Mouse (Mus musculus): ENCODE data around the gene Tgfbrap1. TPM values are rescaled to one million over a fixed set of nuclear protein-coding genes. Genes with fewer than 3 reads are reported as not detected.

Tgfbrap1 gene
- polyA plus RNA-seq, 1 experiment from 2014 or later = 9.5 TPM

DNA sequence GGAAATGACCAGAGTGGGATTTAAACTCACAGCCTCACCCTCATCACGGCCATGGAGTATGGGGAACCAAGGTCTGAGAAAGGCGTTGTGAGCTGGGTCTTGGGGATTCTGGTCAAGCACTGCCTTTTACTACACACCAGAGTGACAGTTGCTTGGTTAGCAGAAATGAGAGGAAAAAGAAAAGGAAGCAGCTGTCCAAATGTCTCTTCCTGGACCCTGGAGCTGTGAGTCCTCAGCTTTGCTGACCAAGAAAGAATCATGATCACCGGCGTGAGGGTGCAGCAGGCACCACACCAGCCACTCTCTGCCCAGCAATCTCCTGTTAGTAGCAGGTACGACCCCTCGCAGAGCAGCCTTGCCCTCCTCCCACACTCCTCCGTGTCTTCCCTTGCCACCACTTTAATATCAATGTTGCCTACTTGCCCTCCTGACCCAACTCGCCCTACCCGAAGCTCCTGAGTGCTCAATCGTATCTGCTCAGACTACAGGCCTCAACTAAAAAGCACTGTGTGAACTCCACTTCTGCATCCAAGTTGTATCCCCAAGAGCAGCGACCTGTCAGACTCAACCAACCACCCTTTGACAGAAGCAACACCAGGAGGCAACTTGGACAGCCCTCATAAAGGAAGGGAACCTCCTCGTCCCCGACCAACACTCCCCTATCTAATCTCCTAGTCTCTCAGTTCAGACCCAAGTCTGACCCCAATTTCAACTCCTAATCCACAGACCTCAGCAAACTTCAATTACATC is 7.0 kb downstream of the Tgfbrap1 start:
- no peak overlapping the region; the same call in 1 of the 2 replicates for H3K27ac ChIP-seq (ENCODE audit: low read length)

DNA sequence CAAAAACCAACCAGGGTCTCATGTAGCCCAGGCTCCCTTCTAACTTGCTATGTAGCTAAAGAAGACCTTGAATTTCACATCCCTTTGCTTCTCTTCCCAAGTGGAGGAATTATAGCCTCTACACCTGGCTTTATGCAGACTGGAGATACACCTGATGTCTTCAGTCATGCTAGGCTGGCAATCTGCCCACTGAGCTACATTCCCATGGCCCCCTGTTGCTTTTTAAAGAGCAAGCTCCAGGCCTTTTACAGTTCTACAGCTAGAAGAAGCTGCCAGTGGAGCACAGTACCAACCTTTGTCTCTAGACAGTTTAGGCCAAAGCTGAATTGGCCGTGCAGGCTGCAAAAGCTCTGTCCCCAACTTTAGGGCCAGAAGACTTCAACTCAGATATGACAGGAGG is 8.0 kb downstream of the Tgfbrap1 start:
- no peaks in the 10 kb centered on the region for H3K36me3 ChIP-seq (ENCODE audit: control insufficient read depth, insufficient read depth, low read length)
- WGBS = 81% methylated on average over 1 of the region's 1 CpGs
- no peak for ATAC-seq (ENCODE audit: insufficient read depth, low FRiP score)

More for the DNA sequence above, 7.0 kb downstream of the Tgfbrap1 start:
- 0 out of 2 replicates have a peak, but pooled peaks have one; percentile 9 for ATAC-seq (ENCODE audit: insufficient read depth, low FRiP score)
- no peaks in the 10 kb centered on the region for H3K36me3 ChIP-seq (ENCODE audit: control insufficient read depth, insufficient read depth, low read length)
- WGBS = 40% methylated on average over 13 of the region's 13 CpGs
- H3K4me3 ChIP-seq (replicated peaks; ENCODE audit: low read length) = peak overlapping the region; percentile 81
- no peaks in the 10 kb centered on the region for H3K27me3 ChIP-seq (ENCODE audit: control insufficient read depth, insufficient read depth, low read length)
- peak overlapping the region; percentile 89 for H3K4me2 ChIP-seq (ENCODE audit: low read depth, low read length)
- peaks cover 13% of the 10 kb centered on the region for H3K4me1 ChIP-seq (ENCODE audit: control insufficient read depth, insufficient read depth, low read length)
- H3K9ac ChIP-seq (ENCODE audit: low read length) = peak overlapping the region; percentile 90
- H3K9me3 ChIP-seq (replicated peaks; ENCODE audit: control insufficient read depth, low read length) = no peaks in the 10 kb centered on the region

GRCm38 (mm10) chr1:43082946-43083345 is 15.5 kb downstream of the Tgfbrap1 start:
- no peaks in the 10 kb centered on the region for H3K27me3 ChIP-seq (ENCODE audit: control insufficient read depth, insufficient read depth, low read length)
- WGBS = 75% methylated on average over 5 of the region's 5 CpGs
- ATAC-seq (ENCODE audit: insufficient read depth, low FRiP score) = no peak
- no peaks in the 10 kb centered on the region for H3K9me3 ChIP-seq (replicated peaks; ENCODE audit: control insufficient read depth, low read length)
- no peak overlapping the region for H3K27ac ChIP-seq (ENCODE audit: low read length)
- H3K4me3 ChIP-seq (replicated peaks; ENCODE audit: low read length) = no peak overlapping the region
- no peak overlapping the region for H3K9ac ChIP-seq (ENCODE audit: low read length)
- no peak overlapping the region for H3K4me2 ChIP-seq (ENCODE audit: low read depth, low read length)
- no peaks in the 10 kb centered on the region for H3K4me1 ChIP-seq (ENCODE audit: control insufficient read depth, insufficient read depth, low read length)
- H3K36me3 ChIP-seq (ENCODE audit: control insufficient read depth, insufficient read depth, low read length) = no peaks in the 10 kb centered on the region

More for the DNA sequence above, 8.0 kb downstream of the Tgfbrap1 start:
- Histone ChIP-seq H3K27ac (ENCODE audit: low read length) (no peak overlapping the region), H3K9ac (ENCODE audit: low read length) (no peak overlapping the region), H3K4me3 (replicated peaks; ENCODE audit: low read length) (no peak overlapping the region), H3K9me3 (replicated peaks; ENCODE audit: control insufficient read depth, low read length) (no peaks in the 10 kb centered on the region), H3K27me3 (ENCODE audit: control insufficient read depth, insufficient read depth, low read length) (no peaks in the 10 kb centered on the region), H3K4me2 (ENCODE audit: low read depth, low read length) (no peak overlapping the region), H3K4me1 (ENCODE audit: control insufficient read depth, insufficient read depth, low read length) (peaks cover 13% of the 10 kb centered on the region)

DNA sequence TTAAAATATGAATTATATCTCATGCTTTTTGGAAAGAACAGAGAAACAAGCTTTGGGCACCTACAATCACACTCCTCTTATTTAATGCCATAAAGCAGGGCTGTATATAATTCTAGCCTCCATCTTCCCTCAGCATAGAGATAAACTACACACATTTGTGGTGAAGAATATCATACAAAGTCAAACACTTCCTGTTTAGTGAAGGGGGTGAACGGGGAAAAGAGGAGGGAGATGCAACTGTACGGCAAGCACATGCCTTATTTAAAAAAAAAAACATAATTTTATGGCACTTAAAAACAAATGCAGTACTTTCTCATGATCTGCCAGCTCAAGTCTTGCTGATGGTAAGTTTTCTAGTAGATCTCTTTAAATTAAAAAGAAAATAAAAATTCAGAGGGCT is 20.3 kb downstream of the Tgfbrap1 start:
- H3K4me1 ChIP-seq (ENCODE audit: control insufficient read depth, insufficient read depth, low read length) = no peaks in the 10 kb centered on the region
- no peak overlapping the region for H3K9ac ChIP-seq (ENCODE audit: low read length)
- no peak overlapping the region for H3K4me3 ChIP-seq (replicated peaks; ENCODE audit: low read length)
- H3K27ac ChIP-seq (ENCODE audit: low read length) = no peak overlapping the region
- no peaks in the 10 kb centered on the region for H3K27me3 ChIP-seq (ENCODE audit: control insufficient read depth, insufficient read depth, low read length)
- 0 out of 2 replicates have a peak, but pooled peaks cover 9% of the 10 kb centered on the region for H3K36me3 ChIP-seq (ENCODE audit: control insufficient read depth, insufficient read depth, low read length)
- 72% methylated on average over 2 of the region's 2 CpGs for WGBS
- no peak overlapping the region for H3K4me2 ChIP-seq (ENCODE audit: low read depth, low read length)
- H3K9me3 ChIP-seq (replicated peaks; ENCODE audit: control insufficient read depth, low read length) = no peaks in the 10 kb centered on the region
- ATAC-seq (ENCODE audit: insufficient read depth, low FRiP score) = no peak

DNA sequence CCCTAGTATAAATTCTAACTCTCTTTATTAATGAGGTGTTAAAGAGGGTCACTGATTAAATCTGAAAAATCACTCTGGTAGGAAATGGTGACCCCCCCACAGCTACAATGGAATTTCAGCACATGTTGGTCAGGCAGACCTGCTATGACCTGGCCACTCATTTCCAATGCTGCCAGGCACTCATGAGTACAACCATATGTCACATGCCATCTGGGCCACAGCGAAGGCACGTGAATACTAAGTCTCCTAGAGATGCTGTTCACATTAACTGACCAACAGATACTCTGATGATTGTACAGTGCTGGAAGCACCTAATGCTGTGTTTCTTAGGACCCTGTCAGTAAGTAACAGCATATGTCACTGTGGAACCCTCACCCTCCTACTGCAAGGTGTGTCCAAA is 23.6 kb downstream of the Tgfbrap1 start:
- no peak for ATAC-seq (ENCODE audit: insufficient read depth, low FRiP score)
- Histone ChIP-seq H3K4me2 (ENCODE audit: low read depth, low read length) (no peak overlapping the region), H3K36me3 (ENCODE audit: control insufficient read depth, insufficient read depth, low read length) (0 out of 2 replicates have a peak, but pooled peaks cover 9% of the 10 kb centered on the region), H3K9me3 (replicated peaks; ENCODE audit: control insufficient read depth, low read length) (no peaks in the 10 kb centered on the region), H3K9ac (ENCODE audit: low read length) (no peak overlapping the region), H3K27ac (ENCODE audit: low read length) (no peak overlapping the region), H3K27me3 (ENCODE audit: control insufficient read depth, insufficient read depth, low read length) (no peaks in the 10 kb centered on the region), H3K4me1 (ENCODE audit: control insufficient read depth, insufficient read depth, low read length) (no peaks in the 10 kb centered on the region), H3K4me3 (replicated peaks; ENCODE audit: low read length) (no peak overlapping the region)
- 95% methylated on average over 2 of the region's 2 CpGs for WGBS

DNA sequence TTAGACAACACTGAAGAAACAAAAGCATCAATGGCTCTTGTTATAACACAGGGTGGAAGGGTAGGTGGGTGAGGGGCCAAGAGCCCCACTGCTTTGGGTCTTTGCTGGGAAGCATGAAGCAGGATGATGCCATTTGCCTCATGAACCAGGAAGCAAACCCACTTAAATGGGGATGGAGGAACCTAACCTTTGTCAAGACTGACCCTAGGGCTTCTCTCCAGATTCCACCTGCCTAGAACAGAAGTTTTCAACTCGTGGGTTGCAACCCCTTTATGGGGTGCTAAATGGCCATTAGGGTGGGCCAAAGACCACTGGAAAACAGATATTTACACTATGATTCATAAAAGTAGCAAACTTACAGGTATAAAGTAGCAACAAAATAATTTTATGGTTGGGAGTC is 25.9 kb downstream of the Tgfbrap1 start:
- no peak overlapping the region for H3K9ac ChIP-seq (ENCODE audit: low read length)
- no peak overlapping the region for H3K4me2 ChIP-seq (ENCODE audit: low read depth, low read length)
- no peaks in the 10 kb centered on the region for H3K27me3 ChIP-seq (ENCODE audit: control insufficient read depth, insufficient read depth, low read length)
- ATAC-seq (ENCODE audit: insufficient read depth, low FRiP score) = no peak
- H3K36me3 ChIP-seq (ENCODE audit: control insufficient read depth, insufficient read depth, low read length) = 0 out of 2 replicates have a peak, but pooled peaks cover 9% of the 10 kb centered on the region
- H3K4me3 ChIP-seq (replicated peaks; ENCODE audit: low read length) = no peak overlapping the region
- H3K4me1 ChIP-seq (ENCODE audit: control insufficient read depth, insufficient read depth, low read length) = no peaks in the 10 kb centered on the region
- WGBS = 76% methylated on average over 1 of the region's 1 CpGs
- H3K27ac ChIP-seq (ENCODE audit: low read length) = no peak overlapping the region
- no peaks in the 10 kb centered on the region for H3K9me3 ChIP-seq (replicated peaks; ENCODE audit: control insufficient read depth, low read length)

DNA sequence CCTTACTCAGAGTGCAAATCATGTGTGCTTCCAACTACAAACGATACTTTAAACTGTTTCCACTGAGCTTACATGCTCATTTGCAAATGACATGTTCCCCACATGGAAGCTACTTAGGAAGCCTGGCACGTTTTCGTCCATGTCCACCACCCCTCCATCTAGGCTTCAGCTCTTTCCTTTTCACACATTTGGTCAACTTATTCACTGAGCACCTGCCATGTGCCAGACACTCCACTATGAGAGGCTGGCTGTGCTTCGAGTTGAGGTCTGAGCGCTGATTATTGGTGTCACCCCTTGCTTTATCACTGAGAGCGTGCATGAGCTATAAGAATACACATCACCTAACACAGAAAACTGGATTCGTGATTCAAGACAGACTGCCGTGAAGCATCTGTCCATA is 26.4 kb downstream of the Tgfbrap1 start:
- no peak overlapping the region for H3K27ac ChIP-seq (ENCODE audit: low read length)
- H3K27me3 ChIP-seq (ENCODE audit: control insufficient read depth, insufficient read depth, low read length) = no peaks in the 10 kb centered on the region
- H3K4me2 ChIP-seq (ENCODE audit: low read depth, low read length) = no peak overlapping the region
- H3K9me3 ChIP-seq (replicated peaks; ENCODE audit: control insufficient read depth, low read length) = no peaks in the 10 kb centered on the region
- 93% methylated on average over 8 of the region's 8 CpGs for WGBS
- H3K4me1 ChIP-seq (ENCODE audit: control insufficient read depth, insufficient read depth, low read length) = no peaks in the 10 kb centered on the region
- H3K9ac ChIP-seq (ENCODE audit: low read length) = no peak overlapping the region
- no peak overlapping the region for H3K4me3 ChIP-seq (replicated peaks; ENCODE audit: low read length)
- peaks cover 9% of the 10 kb centered on the region; the same call in 1 of the 2 replicates for H3K36me3 ChIP-seq (ENCODE audit: control insufficient read depth, insufficient read depth, low read length)
- ATAC-seq (ENCODE audit: insufficient read depth, low FRiP score) = no peak

DNA sequence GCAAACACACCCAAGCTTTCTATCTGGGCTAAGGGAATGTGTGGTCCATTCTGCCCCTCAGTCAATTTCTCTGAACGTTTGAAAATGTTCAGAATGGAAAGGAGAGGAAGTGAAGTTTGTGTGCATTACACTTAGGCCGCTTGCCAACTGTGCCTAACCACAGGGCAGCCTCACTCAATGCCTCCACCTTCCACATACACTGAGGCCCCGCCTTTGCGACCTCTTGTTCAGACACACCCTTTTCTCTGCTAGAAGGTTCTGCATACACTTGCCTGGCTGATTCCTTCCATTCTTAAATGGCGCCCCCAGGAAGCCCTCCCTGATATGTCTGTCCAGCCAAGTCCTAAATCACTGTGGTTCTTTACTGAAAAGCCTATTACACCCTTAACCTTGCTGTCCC is 27.7 kb downstream of the Tgfbrap1 start:
- no peak overlapping the region for H3K4me3 ChIP-seq (replicated peaks; ENCODE audit: low read length)
- no peaks in the 10 kb centered on the region for H3K27me3 ChIP-seq (ENCODE audit: control insufficient read depth, insufficient read depth, low read length)
- H3K9me3 ChIP-seq (replicated peaks; ENCODE audit: control insufficient read depth, low read length) = no peaks in the 10 kb centered on the region
- no peaks in the 10 kb centered on the region for H3K4me1 ChIP-seq (ENCODE audit: control insufficient read depth, insufficient read depth, low read length)
- peaks cover 9% of the 10 kb centered on the region; the same call in 1 of the 2 replicates for H3K36me3 ChIP-seq (ENCODE audit: control insufficient read depth, insufficient read depth, low read length)
- no peak overlapping the region for H3K9ac ChIP-seq (ENCODE audit: low read length)
- H3K4me2 ChIP-seq (ENCODE audit: low read depth, low read length) = no peak overlapping the region
- H3K27ac ChIP-seq (ENCODE audit: low read length) = no peak overlapping the region
- ATAC-seq (ENCODE audit: insufficient read depth, low FRiP score) = peak; percentile 75; the same call in 1 of the 2 replicates
- 63% methylated on average over 5 of the region's 5 CpGs for WGBS

GRCm38 (mm10) chr1:43067551-43067950 is 30.9 kb downstream of the Tgfbrap1 start:
- H3K4me1 ChIP-seq (ENCODE audit: control insufficient read depth, insufficient read depth, low read length) = no peaks in the 10 kb centered on the region
- no peak overlapping the region for H3K27ac ChIP-seq (ENCODE audit: low read length)
- no peak overlapping the region for H3K9ac ChIP-seq (ENCODE audit: low read length)
- H3K9me3 ChIP-seq (replicated peaks; ENCODE audit: control insufficient read depth, low read length) = no peaks in the 10 kb centered on the region
- no peaks in the 10 kb centered on the region; the same call in 1 of the 2 replicates for H3K36me3 ChIP-seq (ENCODE audit: control insufficient read depth, insufficient read depth, low read length)
- H3K4me3 ChIP-seq (replicated peaks; ENCODE audit: low read length) = no peak overlapping the region
- no peak overlapping the region for H3K4me2 ChIP-seq (ENCODE audit: low read depth, low read length)
- no peak for ATAC-seq (ENCODE audit: insufficient read depth, low FRiP score)
- H3K27me3 ChIP-seq (ENCODE audit: control insufficient read depth, insufficient read depth, low read length) = no peaks in the 10 kb centered on the region
- WGBS = 69% methylated on average over 7 of the region's 7 CpGs
